Mouse (Mus musculus) neutrophil, adult 65 days (primary cell): Measurements from ENCODE around the gene Ankrd13b. TPM values are rescaled to one million over a fixed set of nuclear protein-coding genes. Genes with fewer than 3 reads are reported as not detected.

Source experiments
- total RNA-seq: library from RNA; stranded (reverse); gene quantifications from 2 replicates; pipeline ENCODE4 v1.2.4, GENCODE M21; 2023

Gene Ankrd13b
- 1.2 and 2.9 TPM in 2 replicates for total RNA-seq

DNA sequence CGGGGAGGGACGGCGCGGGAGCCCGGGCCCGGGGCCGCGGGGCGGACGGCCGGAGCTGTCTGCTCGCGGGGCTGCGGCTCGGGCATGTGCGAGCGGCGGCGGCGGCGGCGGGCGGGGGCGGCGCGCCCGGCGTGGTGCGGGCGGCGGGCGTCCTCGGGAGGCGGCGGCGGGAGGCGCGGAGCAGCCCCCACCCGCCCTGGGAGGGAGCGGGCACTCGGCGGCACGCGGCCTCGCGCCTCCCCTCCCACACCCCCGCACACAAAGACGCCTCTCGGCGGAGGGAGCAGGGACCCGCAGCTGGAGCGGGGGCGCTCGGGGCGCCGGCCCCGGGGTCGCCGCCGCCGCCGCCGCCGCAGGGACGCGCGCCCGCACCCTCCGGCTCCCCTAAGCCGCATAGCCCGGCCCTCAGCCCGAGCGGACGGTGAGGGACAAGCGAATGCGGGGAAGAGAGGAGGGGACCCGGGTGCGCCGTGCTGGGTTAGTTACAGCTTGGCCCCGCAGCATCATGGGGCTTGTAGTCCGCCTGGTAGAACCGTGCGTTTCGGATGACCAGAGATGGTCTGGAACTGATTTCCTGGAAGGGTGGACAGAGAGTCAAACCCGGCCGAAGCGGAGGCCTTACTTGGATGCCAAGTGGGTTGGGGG is at the start of gene Ankrd13b:
Gene Ankrd13b (minus strand): TSS at position 88 of the 645 bp plus-strand sequence.

DNA sequence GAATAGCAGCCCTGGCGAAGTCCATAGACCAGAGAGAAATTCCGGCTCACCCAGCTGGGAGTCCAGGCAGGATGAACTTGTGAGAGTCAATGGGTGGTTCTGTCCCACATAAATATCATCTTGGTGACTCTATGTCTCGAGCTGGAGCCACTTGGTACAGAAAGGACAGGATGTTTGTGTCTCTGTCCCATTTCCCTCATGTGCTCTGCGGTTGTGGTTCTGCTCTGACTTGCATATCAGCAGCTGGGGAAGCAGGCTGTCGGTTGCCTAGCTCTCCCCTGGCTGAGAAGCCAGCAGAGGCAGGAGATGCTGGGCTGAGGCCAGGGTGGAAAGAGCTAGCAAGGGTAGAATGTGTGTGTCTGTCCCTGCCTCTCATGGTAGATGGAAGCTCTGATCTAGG is 29.6 kb upstream of the Ankrd13b start, which contains the start of gene Gm10392:
Gene Gm10392 (minus strand): TSS at position 156 of the 400 bp plus-strand sequence.

DNA sequence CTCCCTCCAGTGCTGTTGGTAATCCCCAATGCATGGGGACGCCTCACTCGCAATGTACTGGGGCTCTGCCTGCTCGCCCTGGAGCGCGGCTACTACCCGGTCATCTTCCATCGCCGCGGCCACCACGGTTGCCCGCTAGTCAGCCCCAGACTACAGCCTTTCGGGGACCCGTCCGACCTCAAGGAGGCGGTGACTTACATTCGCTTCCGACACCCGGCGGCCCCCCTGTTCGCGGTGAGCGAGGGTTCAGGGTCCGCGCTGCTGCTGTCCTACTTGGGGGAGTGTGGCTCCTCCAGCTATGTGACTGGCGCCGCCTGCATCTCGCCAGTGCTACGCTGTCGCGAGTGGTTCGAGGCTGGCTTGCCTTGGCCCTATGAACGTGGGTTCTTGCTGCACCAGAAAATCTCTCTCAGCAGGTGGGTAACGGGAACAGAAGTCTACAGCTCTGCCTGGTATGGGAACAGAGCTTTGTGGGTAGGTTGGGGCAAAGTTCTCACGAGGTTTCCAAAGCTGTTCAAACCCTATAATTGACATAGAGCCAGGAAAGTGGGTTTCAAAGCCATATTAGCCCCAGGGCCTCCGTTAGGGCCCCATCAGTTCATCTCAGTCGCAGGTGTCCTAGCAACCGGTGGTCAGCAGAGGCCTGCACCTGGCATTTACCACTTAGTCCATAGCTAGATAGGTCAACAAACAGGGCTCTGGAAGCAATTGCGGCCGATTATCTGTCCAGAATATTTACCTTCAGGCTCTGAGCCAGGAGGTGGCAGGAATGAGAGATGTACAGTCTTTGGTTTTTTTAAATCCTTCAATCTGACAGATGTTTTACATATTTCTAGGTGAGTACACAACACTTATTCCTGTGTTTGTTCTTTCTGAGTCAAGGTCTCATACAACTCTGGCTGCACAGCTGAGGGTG is 26.4 kb upstream of the Ankrd13b start, which contains the start of gene Trp53i13:
Gene Trp53i13 (minus strand): TSS at position 344 of the 916 bp plus-strand sequence.

DNA sequence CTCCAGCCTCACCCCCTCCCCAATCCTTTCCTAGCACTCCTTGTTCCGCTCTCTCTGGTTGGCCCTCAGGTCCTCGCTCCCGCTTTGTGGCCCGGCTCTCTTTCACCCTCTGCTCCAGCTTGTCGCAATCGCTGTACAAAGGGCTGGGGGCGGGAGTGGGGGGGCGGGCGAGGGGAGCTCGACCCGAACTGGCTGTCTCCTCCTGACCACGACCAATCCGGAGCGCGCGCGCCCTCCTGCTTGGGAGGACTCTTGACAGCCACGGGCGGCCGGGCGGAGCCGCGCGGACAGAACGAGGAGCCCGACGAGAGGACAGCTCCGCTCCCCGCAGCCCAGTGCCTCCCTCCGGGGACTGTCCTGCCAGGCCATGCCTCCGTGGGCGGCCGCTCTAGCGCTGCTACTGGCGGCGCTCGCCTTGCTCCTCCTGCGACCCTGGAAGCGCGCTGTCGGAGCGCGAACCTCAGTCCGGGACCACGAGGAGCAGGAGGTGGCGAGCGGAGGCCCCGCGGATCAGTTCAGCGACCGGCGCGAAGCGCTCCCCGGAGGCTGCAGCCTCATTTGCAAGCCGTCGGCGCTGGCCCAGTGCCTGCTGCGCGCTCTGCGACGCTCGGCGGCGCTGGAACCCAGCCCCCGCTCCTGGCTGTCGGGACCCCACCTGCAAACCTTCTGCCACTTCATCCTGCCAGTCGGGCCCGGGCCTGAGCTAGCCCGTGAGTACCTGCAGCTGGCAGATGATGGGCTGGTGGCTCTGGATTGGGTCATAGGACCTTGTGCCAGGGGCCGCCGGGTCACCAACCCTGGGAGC is 25.6 kb upstream of the Ankrd13b start, which contains the start of gene Abhd15:
Gene Abhd15 (plus strand): TSS at position 290 of the 805 bp plus-strand sequence.

DNA sequence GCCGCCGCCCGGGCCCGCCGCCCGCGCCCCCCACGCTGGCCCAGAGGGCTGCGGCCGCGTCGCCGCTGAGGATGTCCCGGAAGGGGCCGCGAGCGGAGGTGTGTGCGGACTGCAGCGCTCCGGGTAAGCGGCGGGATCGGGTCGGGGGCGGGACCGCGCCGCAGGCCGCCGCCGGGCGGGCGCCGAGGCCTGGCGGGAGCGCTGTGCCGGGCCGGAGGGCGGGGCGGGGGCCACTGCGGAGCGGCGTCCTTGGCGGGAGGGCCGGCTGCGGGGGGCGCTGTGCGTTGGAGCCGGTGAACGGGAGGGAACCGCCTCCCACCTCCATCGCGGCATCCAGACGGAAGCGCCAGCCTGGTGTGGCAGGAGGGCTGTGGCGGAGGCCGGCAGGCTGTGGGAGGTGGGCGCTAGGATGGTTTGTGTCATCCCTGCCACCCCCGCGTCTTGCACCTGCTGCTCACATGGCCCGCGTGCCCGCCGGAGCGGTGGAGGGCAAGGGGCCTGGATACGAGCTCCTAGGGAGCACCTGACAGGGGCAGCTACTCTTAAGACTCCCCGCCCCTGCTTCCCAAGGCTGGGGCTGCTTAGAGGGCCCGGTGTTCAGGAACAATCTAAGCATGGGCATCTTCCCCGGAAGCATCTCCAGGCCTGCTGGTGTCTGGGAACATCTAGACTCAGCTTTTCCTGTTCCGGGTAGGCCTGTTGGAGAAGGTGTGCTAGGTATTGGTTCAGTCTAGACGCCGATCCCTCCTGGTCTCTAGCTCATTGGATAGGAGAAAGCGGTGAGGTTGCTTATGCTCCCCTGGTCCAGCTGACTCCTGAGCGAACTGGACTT is 4.2 kb upstream of the Ankrd13b start, which contains the start of gene Git1:
Gene Git1 (plus strand): TSS at position 51 of the 832 bp plus-strand sequence.

DNA sequence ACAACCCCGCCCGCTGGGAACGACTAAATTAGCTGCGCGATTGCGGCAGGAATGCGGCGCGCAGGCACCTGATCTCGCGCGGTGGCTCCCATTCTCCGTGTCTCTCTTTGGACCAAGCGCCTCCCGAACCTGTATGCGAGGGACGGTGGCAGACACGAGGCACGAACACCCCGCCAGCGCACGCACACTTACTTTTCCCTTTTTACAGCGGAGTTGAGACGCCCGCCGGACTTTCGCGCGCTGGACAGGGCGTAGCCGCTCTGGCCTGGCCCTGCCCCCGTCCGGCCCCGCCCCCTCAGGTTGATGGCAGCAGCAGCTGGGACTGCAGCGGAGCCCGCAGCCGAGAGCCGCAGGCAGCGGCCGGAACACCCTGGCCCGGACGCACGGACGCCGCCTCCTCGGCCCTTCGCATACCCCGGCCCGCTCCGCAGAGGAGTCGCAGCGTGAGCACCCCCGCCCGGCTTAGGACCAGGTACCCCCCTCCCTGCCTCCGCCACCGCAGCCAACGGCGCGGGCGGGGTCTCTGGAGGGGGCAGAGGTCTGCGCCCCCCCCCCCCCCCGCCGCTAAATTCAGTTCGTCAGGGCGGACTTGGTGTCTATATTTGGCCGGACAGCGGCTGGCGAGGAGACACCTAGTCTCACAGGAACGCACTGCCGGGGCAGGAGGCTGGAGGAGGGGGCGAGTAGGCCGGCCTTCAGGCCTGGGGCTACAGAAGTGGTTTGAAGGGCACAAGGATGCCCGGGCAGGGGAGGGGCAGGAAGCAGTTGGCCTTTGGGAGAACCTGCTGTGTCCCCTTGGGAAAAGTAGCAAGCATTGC is 27.0 kb downstream of the Ankrd13b start, which contains the start of gene Coro6:
Gene Coro6 (plus strand): TSS at position 129 of the 818 bp plus-strand sequence.

Other genes starting within 250 kb of the Ankrd13b start
- gene Coro6, start 27.3 kb downstream of the Ankrd13b start, total RNA-seq: 0.23 and 0.38 TPM in 2 replicates
- gene Git1, start 3.9 kb upstream of the Ankrd13b start, total RNA-seq: 26.8 and 36.2 TPM in 2 replicates
- 12.1 and 18.4 TPM in 2 replicates for gene Abhd15, start 25.4 kb upstream of the Ankrd13b start, total RNA-seq
- gene Trp53i13, start 26.3 kb upstream of the Ankrd13b start, total RNA-seq: 9.0 and 17.6 TPM in 2 replicates
- 1.3 and 2.0 TPM in 2 replicates for gene Gm10392, start 29.5 kb upstream of the Ankrd13b start, total RNA-seq
- gene Taok1, start 118.1 kb upstream of the Ankrd13b start, total RNA-seq: 35.8 and 42.5 TPM in 2 replicates
- 91.1 and 115 TPM in 2 replicates for gene Nufip2, start 196.5 kb upstream of the Ankrd13b start, total RNA-seq
- gene Cryba1, start 235.6 kb upstream of the Ankrd13b start, total RNA-seq: not detected in 2 replicates